ENCODE assay signal across 10 mouse cellular contexts in the genomic region with DNA sequence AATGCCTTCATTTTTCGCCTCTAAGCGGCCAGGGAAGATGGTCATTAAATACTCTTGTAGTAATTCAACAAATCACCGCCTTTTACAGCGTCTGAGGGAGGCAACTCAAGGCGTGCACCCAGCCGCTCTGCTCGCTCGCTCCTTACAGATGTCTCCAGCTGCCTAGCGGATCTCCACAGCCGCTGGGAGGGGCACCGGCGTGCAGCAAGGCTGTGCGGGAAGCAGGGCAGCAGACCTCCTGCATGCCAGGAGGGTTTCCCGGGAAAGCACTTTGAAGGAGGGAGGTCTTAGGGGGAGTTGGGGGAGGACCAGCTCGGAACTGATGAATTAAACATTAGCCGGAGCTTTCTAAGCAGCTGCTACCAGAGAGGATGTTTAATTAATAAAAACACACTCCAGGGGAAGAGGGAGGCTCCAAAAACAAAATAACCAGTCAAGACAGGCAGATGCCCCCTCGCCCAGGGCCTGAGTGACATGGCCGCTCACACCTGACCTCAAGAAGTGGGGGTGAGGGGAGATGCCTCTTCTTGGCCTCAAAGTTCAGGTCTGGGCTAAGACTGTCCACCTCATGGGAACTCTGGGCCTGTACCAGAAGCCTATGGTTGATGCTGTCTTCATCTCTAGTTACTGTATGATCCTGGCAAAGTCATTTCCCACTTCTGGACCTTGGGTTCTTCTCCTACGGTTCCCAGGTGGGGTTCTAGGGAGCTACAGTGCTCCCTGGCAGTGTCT. TPM values are rescaled to one million over a fixed set of nuclear protein-coding genes. Genes with fewer than 3 reads are reported as not detected.
DNase-seq lines count a peak whose midpoint lies in the region; ATAC-seq and TF ChIP-seq lines count a peak whose summit lies in the region.
"Had no signal": no experiment of that assay in that cellular context is flagged by ENCODE, and none has a peak within 500 bp of the region (broad histone marks: within the 10 kb centered on the region; RNA-seq: fewer than 3 reads in every experiment).

No protein-coding gene starts in this region.

- no peak overlapping the region for H3K4me3 ChIP-seq in hindbrain, embryonic 12.5 days
- no peak overlapping the region for H3K4me3 ChIP-seq in midbrain, embryonic 11.5 days (ENCODE audit: low read depth, low read length)
- no peak overlapping the region for H3K4me3 ChIP-seq in gastrocnemius, adult 2 months
- H3K4me3 ChIP-seq: heart, adult 2 months had no signal

- intact Hi-C loops in gastrocnemius, adult 2 months (cut with DNase I): no loop called here

- WGBS in hindbrain, embryonic 12.5 days: 7% methylated on average over 19 of the region's 19 CpGs
- WGBS in midbrain, embryonic 11.5 days: 7% methylated on average over 19 of the region's 19 CpGs

- peak overlapping the region; percentile 46 for H3K4me2 ChIP-seq in hindbrain, embryonic 12.5 days (replicated peaks)
- H3K4me2 ChIP-seq in midbrain, embryonic 11.5 days: peak overlapping the region; percentile 31; the same call in 1 of the 2 replicates

- peak; percentile 86 for ATAC-seq in hindbrain, embryonic 12.5 days (ENCODE audit: low FRiP score)
- peak; percentile 92 for ATAC-seq in midbrain, embryonic 11.5 days (ENCODE audit: low FRiP score)
- no peak for ATAC-seq in activated CD4-positive, CD25-positive, alpha-beta regulatory T cell, adult 4 months
- no peak for ATAC-seq in megakaryocyte progenitor cell, adult 5-6 weeks (replicated peaks; ENCODE audit: poor library complexity)

- no peak for TF ChIP-seq CTCF in gastrocnemius, adult 2 months (IDR thresholded peaks at IDR 0.05)

- DNase-seq in testis, postnatal 10 days (ENCODE audit: low spot score): peak; percentile 54
- DNase-seq in testis, postnatal 14 days (ENCODE audit: low spot score): no peak
- DNase-seq in midbrain, embryonic 11.5 days (ENCODE audit: low spot score, missing footprints): peak; percentile 93
- DNase-seq in gastrocnemius, adult 2 months: no peak
- no peak for DNase-seq in thymus, postnatal 36 days

- peak overlapping the region; percentile 82 for H3K27ac ChIP-seq in hindbrain, embryonic 12.5 days
- peak overlapping the region; percentile 74 for H3K27ac ChIP-seq in midbrain, embryonic 11.5 days (ENCODE audit: low read depth, low read length)
- no peak overlapping the region for H3K27ac ChIP-seq in gastrocnemius, adult 2 months
- H3K27ac ChIP-seq: heart, adult 2 months; liver, embryonic 14.5 days had no signal

- H3K9me3 ChIP-seq in hindbrain, embryonic 12.5 days (replicated peaks): no peaks in the 10 kb centered on the region
- no peaks in the 10 kb centered on the region for H3K9me3 ChIP-seq in midbrain, embryonic 11.5 days (ENCODE audit: control insufficient read depth, low read length)

- peaks cover 59% of the 10 kb centered on the region for H3K4me1 ChIP-seq in hindbrain, embryonic 12.5 days
- H3K4me1 ChIP-seq in midbrain, embryonic 11.5 days (ENCODE audit: control insufficient read depth, insufficient read depth, low read length): peaks cover 29% of the 10 kb centered on the region

- H3K27me3 ChIP-seq in hindbrain, embryonic 12.5 days: peaks cover 5% of the 10 kb centered on the region; the same call in 1 of the 2 replicates
- H3K27me3 ChIP-seq in midbrain, embryonic 11.5 days (ENCODE audit: control insufficient read depth, insufficient read depth, low read length): no peaks in the 10 kb centered on the region

- no peaks in the 10 kb centered on the region for H3K36me3 ChIP-seq in hindbrain, embryonic 12.5 days
- no peaks in the 10 kb centered on the region for H3K36me3 ChIP-seq in midbrain, embryonic 11.5 days (ENCODE audit: control insufficient read depth, insufficient read depth, low read length)

- H3K9ac ChIP-seq in hindbrain, embryonic 12.5 days: 0 out of 2 replicates have a peak overlapping the region, but pooled peaks have one; percentile 23
- 0 out of 2 replicates have a peak overlapping the region, but pooled peaks have one; percentile 14 for H3K9ac ChIP-seq in midbrain, embryonic 11.5 days (ENCODE audit: low read length)
- H3K9ac ChIP-seq: liver, embryonic 14.5 days had no signal

RNA-seq across cellular contexts. Expression of a gene that starts 39.7 kb away (rescaled TPM):
- polyA plus RNA-seq in hindbrain, embryonic 12.5 days (2016; fragmentation: Nextera tagmentation; extraction: Ambion mirVana): 13.2 and 14.7 TPM in 2 replicates
- polyA plus RNA-seq in midbrain, embryonic 11.5 days (2014; fragmentation: Nextera tagmentation; extraction: Ambion mirVana): 2.5 and 2.9 TPM in 2 replicates
- not detected for total RNA-seq in gastrocnemius, adult 2 months (2021)
- not detected for polyA plus RNA-seq in activated CD4-positive, CD25-positive, alpha-beta regulatory T cell, adult 4 months (2017; shearing (Covaris generic))
- not detected in 2 replicates for total RNA-seq in megakaryocyte progenitor cell, adult 5-6 weeks (2015)
- not detected in 2 replicates for total RNA-seq in megakaryocyte progenitor cell, adult 5-6 weeks (2017)
- total RNA-seq: heart, adult 2 months had no signal
- polyA plus RNA-seq: heart, adult 2 months; liver, embryonic 14.5 days had no signal

Comparison
In these comparisons a context has a peak if more than half of its experiments do, and no peak if none do; other contexts are left out.
1. DNase-seq: peak in testis, postnatal 10 days (single experiment) and midbrain, embryonic 11.5 days (single experiment); none in testis, postnatal 14 days (single experiment), gastrocnemius, adult 2 months (single experiment) and thymus, postnatal 36 days (0 of 2).
2. ATAC-seq: peak in hindbrain, embryonic 12.5 days (single experiment) and midbrain, embryonic 11.5 days (single experiment); none in activated CD4-positive, CD25-positive, alpha-beta regulatory T cell, adult 4 months (single experiment) and megakaryocyte progenitor cell, adult 5-6 weeks (single experiment).